Mouse (Mus musculus) adrenal gland, postnatal 10 days (tissue): ENCODE measurements around the gene Mrs2. TPM values are rescaled to one million over a fixed set of nuclear protein-coding genes. Genes with fewer than 3 reads are reported as not detected.

Experiments
- DNase-seq: peaks from one replicate; pipeline ENCODE4 v3.0.0; 2021; ENCODE audit warnings: mixed read lengths
- long read RNA-seq, 2 experiments: library from polyadenylated mRNA; stranded (forward); transcript quantifications; one replicate each; pipeline ENCODE4 v2.0.0; 2021
- total RNA-seq, 2 experiments: library from RNA; stranded (reverse); gene quantifications; 2 replicates each; pipeline ENCODE4 v1.2.3; 2021

The Mrs2 gene
- 10 to 100 TPM; 45.6 to 73.5 TPM for total RNA-seq
- long read RNA-seq, experiment 1, full-length matches to known transcripts = 23 of 33 reads
- long read RNA-seq, experiment 1, partial matches to known transcripts = 2 of 33 reads
- long read RNA-seq, experiment 1, other reads (novel, unspliced or antisense) = 8 of 33 reads
- long read RNA-seq, experiment 2, full-length matches to known transcripts = 33 of 44 reads
- long read RNA-seq, experiment 2, partial matches to known transcripts = 5 of 44 reads
- long read RNA-seq, experiment 2, other reads (novel, unspliced or antisense) = 6 of 44 reads

GRCm38 (mm10) chr13:25019793-25020539, at the start of gene Mrs2:
TSS of gene Mrs2 (minus strand) at chr13:25020379.
- peak; percentile 93 for DNase-seq

DNA sequence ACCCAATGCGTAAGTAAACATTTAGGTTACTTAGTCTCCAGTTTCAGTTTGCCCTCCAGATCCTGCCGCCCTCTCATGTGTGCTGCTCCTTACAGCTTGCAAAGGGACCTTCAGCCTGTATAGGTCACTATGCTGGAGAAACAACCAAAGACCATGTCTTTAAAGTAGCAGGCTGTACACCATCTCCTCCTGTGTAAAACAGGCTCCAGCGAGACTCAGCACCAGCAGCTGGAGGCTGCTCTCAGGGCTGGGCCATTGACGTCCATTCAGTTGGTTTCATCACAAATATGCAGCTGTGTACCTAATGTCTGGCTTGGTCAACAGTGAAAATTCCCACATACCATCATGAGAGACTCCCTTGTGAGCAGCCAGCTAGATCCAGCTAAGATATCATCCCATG, 49.6 kb upstream of the Mrs2 start:
- no peak for DNase-seq

DNA sequence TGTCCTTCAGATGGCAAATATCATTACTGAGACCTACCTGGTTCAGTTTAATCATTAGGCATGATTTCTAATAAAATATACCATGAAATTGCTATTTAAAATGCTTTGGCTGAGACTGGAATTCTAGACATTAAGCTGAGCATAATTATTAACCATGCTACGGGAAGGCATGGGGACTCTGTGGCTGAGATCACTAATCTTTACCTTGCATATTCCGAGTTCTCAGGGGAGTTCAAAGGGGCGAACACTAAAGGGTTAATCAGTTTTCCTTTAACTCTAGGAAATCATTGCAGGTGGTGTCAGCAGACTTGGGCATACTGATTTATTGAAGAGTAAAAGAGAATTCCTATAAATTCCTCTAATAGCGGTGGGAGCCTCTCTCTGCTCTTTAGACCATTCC, 47.0 kb upstream of the Mrs2 start:
- DNase-seq = no peak

- no peak for DNase-seq
Observed at GRCm38 (mm10) chr13:25066659-25067058, 46.5 kb upstream of the Mrs2 start.

DNA sequence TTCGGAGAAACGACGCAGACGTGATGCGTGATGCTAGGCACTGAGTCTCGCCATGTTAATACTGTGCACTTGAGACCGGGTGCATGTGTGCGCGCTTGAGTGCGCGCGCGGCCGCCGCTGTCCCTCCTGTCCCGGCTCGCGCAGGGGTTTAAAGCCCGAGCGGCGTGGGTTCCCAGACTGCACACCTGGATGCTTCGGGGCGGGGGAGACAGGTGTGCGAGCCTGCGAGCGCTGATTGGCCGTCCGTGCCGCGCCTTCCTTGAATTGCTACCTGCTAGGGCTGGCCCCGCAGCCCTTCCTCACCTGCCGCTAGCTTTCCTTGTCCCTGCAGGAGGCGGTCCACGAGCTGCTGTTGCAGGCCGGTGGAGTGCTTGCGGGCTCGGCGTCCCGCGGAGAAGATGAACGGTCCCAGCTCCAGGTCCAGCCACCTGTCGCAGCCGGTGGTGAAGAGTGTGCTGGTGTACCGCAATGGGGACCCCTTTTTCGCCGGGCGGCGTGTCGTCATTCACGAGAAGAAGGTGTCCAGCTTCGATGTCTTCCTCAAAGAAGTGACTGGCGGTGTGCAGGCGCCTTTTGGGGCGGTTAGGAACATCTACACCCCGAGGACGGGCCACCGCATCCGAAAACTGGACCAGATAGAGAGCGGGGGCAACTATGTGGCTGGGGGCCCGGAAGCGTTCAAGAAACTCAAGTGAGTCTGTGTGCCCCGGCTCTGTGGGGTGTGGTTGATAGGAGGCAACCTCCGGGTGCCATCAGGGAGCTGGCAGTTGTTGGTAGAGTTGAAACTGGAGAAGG, 35.9 kb upstream of the Mrs2 start, which contains the start of gene Dcdc2a:
Gene Dcdc2a (plus strand): TSS at position 132 of the 795 bp plus-strand sequence.
- DNase-seq = peak; percentile 29

GRCm38 (mm10) chr13:25055111-25055554, 35.0 kb upstream of the Mrs2 start:
- peak; percentile 74 for DNase-seq

GRCm38 (mm10) chr13:25052671-25053070, 32.5 kb upstream of the Mrs2 start:
- no peak for DNase-seq

GRCm38 (mm10) chr13:25039488-25039887, 19.3 kb upstream of the Mrs2 start:
- no peak for DNase-seq

- DNase-seq = no peak
Observed at GRCm38 (mm10) chr13:25027114-25027425, 6.9 kb upstream of the Mrs2 start.

GRCm38 (mm10) chr13:25026409-25027113, 6.4 kb upstream of the Mrs2 start:
- no peak for DNase-seq

DNA sequence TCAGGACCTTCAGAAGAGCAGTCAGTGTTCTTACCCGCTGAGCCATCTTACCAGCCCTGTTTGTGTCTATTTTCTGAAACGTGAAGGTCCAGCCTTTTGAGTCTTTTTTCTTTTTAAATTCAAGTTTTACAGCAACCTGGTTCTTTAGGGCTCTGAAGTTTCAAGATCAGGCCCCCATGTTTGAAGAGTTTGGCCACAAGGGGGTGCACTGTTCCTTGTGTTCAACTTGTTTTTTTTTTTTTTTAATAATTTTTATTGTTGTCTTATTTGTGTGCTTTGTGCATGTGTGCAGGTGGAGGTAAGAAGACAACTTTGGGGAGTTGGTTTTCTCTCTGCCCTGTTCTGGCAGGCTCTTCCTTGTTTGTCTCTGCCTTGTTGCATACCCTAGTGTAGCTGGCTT, 4.5 kb upstream of the Mrs2 start:
- peak; percentile 65 for DNase-seq

DNA sequence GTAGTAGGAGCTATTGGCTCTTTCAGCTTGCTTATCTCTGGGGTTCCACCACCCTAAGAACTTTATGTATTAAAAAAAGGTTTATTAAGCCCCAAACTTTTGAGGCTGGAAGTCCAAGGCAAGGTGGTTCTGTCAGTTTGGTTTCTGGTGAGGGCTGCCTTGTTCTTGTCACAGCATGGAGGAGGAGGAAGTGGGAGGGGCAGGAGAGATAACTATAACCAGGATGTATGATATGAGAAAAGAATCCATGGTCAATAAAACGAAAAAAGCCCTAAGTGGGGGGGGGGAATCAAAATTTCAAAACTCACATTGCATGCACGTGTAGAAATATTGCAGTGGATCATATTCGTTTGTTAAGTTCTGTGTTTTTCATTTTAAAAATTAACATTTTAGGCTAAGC, 3.0 kb upstream of the Mrs2 start:
- no peak for DNase-seq

DNA sequence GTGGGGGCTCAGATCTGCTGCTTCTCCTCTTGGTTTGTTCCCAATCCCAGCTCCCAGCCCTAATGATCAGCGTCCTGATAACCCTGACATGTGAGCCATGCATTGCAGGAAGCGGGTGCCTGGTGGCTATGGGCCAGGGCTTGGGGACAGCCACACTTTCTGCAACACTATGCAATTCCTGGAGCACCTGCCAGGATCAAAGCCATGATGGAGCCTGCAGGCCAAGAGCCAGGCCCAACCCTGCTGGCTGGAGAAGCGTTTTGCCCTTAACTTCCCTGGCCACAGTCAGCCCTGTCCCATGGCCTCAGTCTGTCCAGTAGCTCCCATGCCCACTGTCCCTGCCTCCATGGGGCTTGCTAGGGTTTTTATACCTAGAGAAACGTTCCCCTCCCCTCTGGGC, 2.2 kb upstream of the Mrs2 start:
- peak; percentile 51 for DNase-seq

GRCm38 (mm10) chr13:25020540-25020892, 337 bp upstream of the Mrs2 start:
- peak; percentile 25 for DNase-seq

- DNase-seq = no peak
Observed at GRCm38 (mm10) chr13:25018316-25018715, 1.9 kb downstream of the Mrs2 start.

- DNase-seq = peak; percentile 68
Observed at GRCm38 (mm10) chr13:25007115-25007514, 13.1 kb downstream of the Mrs2 start.

- DNase-seq = no peak
Observed at GRCm38 (mm10) chr13:25002965-25003364, 17.2 kb downstream of the Mrs2 start.

DNA sequence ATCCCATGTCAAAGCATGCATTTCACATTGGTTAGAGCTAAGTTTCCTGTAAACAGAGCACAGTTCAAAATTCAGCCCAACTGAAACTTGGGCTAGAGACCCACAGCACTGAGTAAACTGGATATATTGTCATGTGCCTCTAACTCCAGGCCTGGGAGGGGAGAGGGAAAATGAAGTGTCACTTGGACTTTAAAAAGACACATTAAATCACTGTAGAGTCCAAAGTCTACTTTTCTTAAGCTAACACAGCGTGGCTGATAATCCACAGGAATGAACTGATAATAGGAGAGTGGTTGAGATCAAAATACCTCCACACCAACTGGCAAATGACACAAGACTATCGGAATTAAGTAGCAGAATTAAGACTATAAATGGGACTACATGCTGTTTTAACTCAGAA, 20.6 kb downstream of the Mrs2 start:
- DNase-seq = no peak

- DNase-seq = no peak
Observed at GRCm38 (mm10) chr13:24993160-24993559, 27.0 kb downstream of the Mrs2 start.

- DNase-seq = no peak
Observed at GRCm38 (mm10) chr13:24989006-24989405, 31.2 kb downstream of the Mrs2 start.

- peak; percentile 76 for DNase-seq
Observed at GRCm38 (mm10) chr13:24988391-24988790, 31.8 kb downstream of the Mrs2 start.

DNA sequence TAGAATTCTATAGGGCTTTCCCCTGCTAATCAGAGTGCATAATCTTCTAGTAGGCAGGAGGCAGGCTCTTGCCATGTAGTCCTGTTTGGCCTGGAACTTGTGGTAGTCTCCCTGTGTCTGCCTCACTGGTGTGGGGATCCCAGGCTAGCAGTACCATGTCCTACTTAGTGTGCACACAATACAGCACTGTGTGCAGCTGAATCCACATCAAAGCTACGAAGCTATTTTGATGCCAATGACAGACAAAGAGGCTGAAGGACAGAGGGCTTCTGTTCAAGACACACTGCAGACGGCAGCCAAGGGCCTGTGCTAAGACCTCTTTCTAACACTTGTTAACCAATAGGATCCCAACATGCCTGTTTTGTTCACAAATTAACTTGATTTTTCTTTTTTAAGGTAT, 34.7 kb downstream of the Mrs2 start:
- no peak for DNase-seq
